Mouse (Mus musculus): ENCODE results near the gene Spag6l. TPM values are rescaled to one million over a fixed set of nuclear protein-coding genes. Genes with fewer than 3 reads are reported as not detected.

Gene Spag6l
- 0.16 and 0.34 TPM in 2 replicates for polyA plus RNA-seq (2014; fragmentation: Nextera tagmentation; extraction: Ambion mirVana)

- peak within 1 kb of the TSS; percentile 82 for H3K4me2 ChIP-seq (ENCODE audit: low read length)
- no peaks in the 10 kb centered on the region for H3K9me3 ChIP-seq (ENCODE audit: control insufficient read depth, low read length)
- DNase-seq (ENCODE audit: low spot score) (peak; percentile 80), ATAC-seq (replicated peaks; ENCODE audit: low FRiP score, low TSS enrichment, low read depth) (peak; percentile 89)
- WGBS: 7% methylated on average over 33 of the region's 33 CpGs
- no peaks in the 10 kb centered on the region for H3K36me3 ChIP-seq (ENCODE audit: control insufficient read depth, insufficient read depth, low read length)
- no peaks in the 10 kb centered on the region for H3K27me3 ChIP-seq (replicated peaks; ENCODE audit: control insufficient read depth, insufficient read depth, low read length)
- no peaks in the 10 kb centered on the region; the same call in 1 of the 2 replicates for H3K4me1 ChIP-seq (replicated peaks; ENCODE audit: control insufficient read depth, insufficient read depth, low read length)
- H3K4me3 ChIP-seq (ENCODE audit: low read depth, low read length): peak within 1 kb of the TSS; percentile 38
- peak within 1 kb of the TSS; percentile 25; the same call in 1 of the 2 replicates for H3K9ac ChIP-seq (ENCODE audit: low read length)
- no peak within 1 kb of the TSS for H3K27ac ChIP-seq (ENCODE audit: low read depth)
Observed at GRCm38 (mm10) chr16:16828757-16829615, at the start of gene Spag6l. TSS of gene Spag6l (minus strand) at chr16:16829456.

- Histone ChIP-seq H3K9me3 (ENCODE audit: control insufficient read depth, low read length) (peaks cover 6% of the 10 kb centered on the region; the same call in 1 of the 2 replicates), H3K4me1 (replicated peaks; ENCODE audit: control insufficient read depth, insufficient read depth, low read length) (no peaks in the 10 kb centered on the region), H3K9ac (ENCODE audit: low read length) (no peak overlapping the region), H3K4me2 (ENCODE audit: low read length) (no peak overlapping the region), H3K4me3 (ENCODE audit: low read depth, low read length) (no peak overlapping the region), H3K27me3 (replicated peaks; ENCODE audit: control insufficient read depth, insufficient read depth, low read length) (no peaks in the 10 kb centered on the region), H3K27ac (ENCODE audit: low read depth) (no peak overlapping the region), H3K36me3 (ENCODE audit: control insufficient read depth, insufficient read depth, low read length) (peaks cover 86% of the 10 kb centered on the region)
- DNase-seq (ENCODE audit: low spot score) (no peak), ATAC-seq (replicated peaks; ENCODE audit: low FRiP score, low TSS enrichment, low read depth) (no peak)
- 93% methylated on average over 5 of the region's 5 CpGs for whole genome bisulfite sequencing
Observed at GRCm38 (mm10) chr16:16879025-16879424, 49.8 kb upstream of the Spag6l start.

- peak; percentile 97 for DNase-seq (ENCODE audit: low spot score)
- Histone ChIP-seq H3K27me3 (replicated peaks; ENCODE audit: control insufficient read depth, insufficient read depth, low read length) (no peaks in the 10 kb centered on the region), H3K4me2 (ENCODE audit: low read length) (peak within 1 kb of the TSS; percentile 51), H3K9ac (ENCODE audit: low read length) (peak within 1 kb of the TSS; percentile 80), H3K4me1 (replicated peaks; ENCODE audit: control insufficient read depth, insufficient read depth, low read length) (peaks cover 6% of the 10 kb centered on the region; the same call in 1 of the 2 replicates), H3K27ac (ENCODE audit: low read depth) (peak within 1 kb of the TSS; percentile 91), H3K4me3 (ENCODE audit: low read depth, low read length) (peak within 1 kb of the TSS; percentile 62), H3K36me3 (ENCODE audit: control insufficient read depth, insufficient read depth, low read length) (peaks cover 6% of the 10 kb centered on the region), H3K9me3 (ENCODE audit: control insufficient read depth, low read length) (no peaks in the 10 kb centered on the region)
- peak; percentile 98 for ATAC-seq (replicated peaks; ENCODE audit: low FRiP score, low TSS enrichment, low read depth)
- under 1% methylated on average over 49 of the region's 49 CpGs for WGBS
Observed at GRCm38 (mm10) chr16:16870617-16871331, 41.5 kb upstream of the Spag6l start, which contains the start of the genes Top3b and Vpreb1. TSS of gene Top3b (plus strand) at chr16:16870736. TSS of gene Vpreb1 (minus strand) at chr16:16870843.

- Histone ChIP-seq H3K27me3 (replicated peaks; ENCODE audit: control insufficient read depth, insufficient read depth, low read length) (no peaks in the 10 kb centered on the region), H3K9ac (ENCODE audit: low read length) (peak overlapping the region; percentile 39; the same call in 1 of the 2 replicates), H3K4me2 (ENCODE audit: low read length) (peak overlapping the region; percentile 51), H3K9me3 (ENCODE audit: control insufficient read depth, low read length) (no peaks in the 10 kb centered on the region), H3K27ac (ENCODE audit: low read depth) (peak overlapping the region; percentile 91; the same call in 1 of the 2 replicates), H3K4me3 (ENCODE audit: low read depth, low read length) (peak overlapping the region; percentile 62), H3K36me3 (ENCODE audit: control insufficient read depth, insufficient read depth, low read length) (peaks cover 3% of the 10 kb centered on the region), H3K4me1 (replicated peaks; ENCODE audit: control insufficient read depth, insufficient read depth, low read length) (peaks cover 6% of the 10 kb centered on the region; the same call in 1 of the 2 replicates)
- DNase-seq (ENCODE audit: low spot score) (no peak), ATAC-seq (replicated peaks; ENCODE audit: low FRiP score, low TSS enrichment, low read depth) (peak; percentile 56)
- 32% methylated on average over 7 of the region's 7 CpGs for WGBS
Observed at GRCm38 (mm10) chr16:16870241-16870616, 41.0 kb upstream of the Spag6l start.

GRCm38 (mm10) chr16:16865696-16866561 lies 36.7 kb upstream of the Spag6l start:
- Histone ChIP-seq H3K4me2 (ENCODE audit: low read length) (no peak overlapping the region), H3K27ac (ENCODE audit: low read depth) (no peak overlapping the region), H3K9ac (ENCODE audit: low read length) (no peak overlapping the region), H3K4me1 (replicated peaks; ENCODE audit: control insufficient read depth, insufficient read depth, low read length) (no peaks in the 10 kb centered on the region), H3K4me3 (ENCODE audit: low read depth, low read length) (no peak overlapping the region), H3K36me3 (ENCODE audit: control insufficient read depth, insufficient read depth, low read length) (no peaks in the 10 kb centered on the region), H3K9me3 (ENCODE audit: control insufficient read depth, low read length) (no peaks in the 10 kb centered on the region), H3K27me3 (replicated peaks; ENCODE audit: control insufficient read depth, insufficient read depth, low read length) (no peaks in the 10 kb centered on the region)
- DNase-seq (ENCODE audit: low spot score) (no peak), ATAC-seq (replicated peaks; ENCODE audit: low FRiP score, low TSS enrichment, low read depth) (no peak)
- 60% methylated on average over 4 of the region's 5 CpGs for WGBS

- H3K4me1 ChIP-seq (replicated peaks; ENCODE audit: control insufficient read depth, insufficient read depth, low read length): no peaks in the 10 kb centered on the region
- no peak overlapping the region for H3K9ac ChIP-seq (ENCODE audit: low read length)
- H3K36me3 ChIP-seq (ENCODE audit: control insufficient read depth, insufficient read depth, low read length): no peaks in the 10 kb centered on the region
- ATAC-seq (replicated peaks; ENCODE audit: low FRiP score, low TSS enrichment, low read depth) (no peak), DNase-seq (ENCODE audit: low spot score) (no peak)
- H3K9me3 ChIP-seq (ENCODE audit: control insufficient read depth, low read length): no peaks in the 10 kb centered on the region
- no peaks in the 10 kb centered on the region for H3K27me3 ChIP-seq (replicated peaks; ENCODE audit: control insufficient read depth, insufficient read depth, low read length)
- H3K27ac ChIP-seq (ENCODE audit: low read depth): no peak overlapping the region
- no peak overlapping the region for H3K4me3 ChIP-seq (ENCODE audit: low read depth, low read length)
- H3K4me2 ChIP-seq (ENCODE audit: low read length): no peak overlapping the region
Observed at GRCm38 (mm10) chr16:16865217-16865616, 36.0 kb upstream of the Spag6l start.

GRCm38 (mm10) chr16:16863978-16864377 lies 34.7 kb upstream of the Spag6l start, which contains the start of gene Igll1:
TSS of gene Igll1 (minus strand) at chr16:16863985.
- Histone ChIP-seq H3K4me1 (replicated peaks; ENCODE audit: control insufficient read depth, insufficient read depth, low read length) (no peaks in the 10 kb centered on the region), H3K9ac (ENCODE audit: low read length) (no peak within 1 kb of the TSS), H3K36me3 (ENCODE audit: control insufficient read depth, insufficient read depth, low read length) (no peaks in the 10 kb centered on the region), H3K4me3 (ENCODE audit: low read depth, low read length) (no peak within 1 kb of the TSS), H3K27ac (ENCODE audit: low read depth) (no peak within 1 kb of the TSS), H3K9me3 (ENCODE audit: control insufficient read depth, low read length) (no peaks in the 10 kb centered on the region), H3K4me2 (ENCODE audit: low read length) (no peak within 1 kb of the TSS), H3K27me3 (replicated peaks; ENCODE audit: control insufficient read depth, insufficient read depth, low read length) (no peaks in the 10 kb centered on the region)
- no peak for DNase-seq (ENCODE audit: low spot score)
- 74% methylated on average over 2 of the region's 2 CpGs for WGBS
- no peak for ATAC-seq (replicated peaks; ENCODE audit: low FRiP score, low TSS enrichment, low read depth)

- peak; percentile 1 for DNase-seq (ENCODE audit: low spot score)
- 70% methylated on average over 3 of the region's 3 CpGs for WGBS
- ATAC-seq (replicated peaks; ENCODE audit: low FRiP score, low TSS enrichment, low read depth): no peak
- H3K4me1 ChIP-seq (replicated peaks; ENCODE audit: control insufficient read depth, insufficient read depth, low read length): no peaks in the 10 kb centered on the region
- H3K4me3 ChIP-seq (ENCODE audit: low read depth, low read length): no peak overlapping the region
- no peak overlapping the region for H3K9ac ChIP-seq (ENCODE audit: low read length)
- no peaks in the 10 kb centered on the region for H3K27me3 ChIP-seq (replicated peaks; ENCODE audit: control insufficient read depth, insufficient read depth, low read length)
- no peak overlapping the region for H3K4me2 ChIP-seq (ENCODE audit: low read length)
- H3K36me3 ChIP-seq (ENCODE audit: control insufficient read depth, insufficient read depth, low read length): no peaks in the 10 kb centered on the region
- no peak overlapping the region for H3K27ac ChIP-seq (ENCODE audit: low read depth)
- no peaks in the 10 kb centered on the region for H3K9me3 ChIP-seq (ENCODE audit: control insufficient read depth, low read length)
Observed at GRCm38 (mm10) chr16:16862288-16862687, 33.0 kb upstream of the Spag6l start.

Measured in intestine, embryonic 14.5 days (tissue).